Mouse (Mus musculus) brain, embryonic 14.5 days (tissue): ENCODE measurements around the gene Bms1. TPM values are rescaled to one million over a fixed set of nuclear protein-coding genes. Genes with fewer than 3 reads are reported as not detected.
A peak's percentile ranks its signal among the peaks of the same experiment; 100 is the strongest.

ENCODE experiments used
- DNase-seq: peaks from one replicate; pipeline ENCODE4 v3.0.0-alpha.2; 2011; ENCODE audit warnings: low read depth
- CTCF ChIP-seq: fragments of 200-500 bp; IDR thresholded peaks from 2 replicates; pipeline ENCODE4 v1.5.1; 2012; ENCODE audit warnings: inconsistent platforms, mild to moderate bottlenecking, moderate library complexity, borderline replicate concordance; ENCODE audit not compliant: insufficient read depth, insufficient read length; ENCODE audit errors: extremely low read depth
- POLR2A ChIP-seq: fragments of 200-500 bp; IDR thresholded peaks from 2 replicates; pipeline ENCODE4 v1.6.1; 2012; ENCODE audit warnings: mild to moderate bottlenecking, inconsistent platforms, borderline replicate concordance; ENCODE audit not compliant: poor library complexity, insufficient read depth, insufficient read length, severe bottlenecking; ENCODE audit errors: extremely low read depth
- polyA plus RNA-seq: library from polyadenylated mRNA; depleted of rRNA; stranded (reverse); fragments of >200 nt; gene quantifications from 2 replicates; pipeline ENCODE4 v1.2.3, GENCODE M21; 2012; rRNA removed

Gene Bms1
- polyA plus RNA-seq, 1 experiment, result 21.2 TPM

- no peak for DNase-seq
- TF ChIP-seq CTCF (no peak), POLR2A (no peak)
Observed at GRCm38 (mm10) chr6:118348186-118348585, 71.1 kb downstream of the Bms1 start.

- TF ChIP-seq CTCF (no peak), POLR2A (no peak)
- no peak for DNase-seq
Observed at GRCm38 (mm10) chr6:118347291-118347690, 72.0 kb downstream of the Bms1 start.

- no peak for DNase-seq
- TF ChIP-seq POLR2A (no peak), CTCF (no peak)
Observed at GRCm38 (mm10) chr6:118341861-118342485, 77.3 kb downstream of the Bms1 start.

GRCm38 (mm10) chr6:118337660-118338059 lies 81.6 kb downstream of the Bms1 start:
- TF ChIP-seq POLR2A (no peak), CTCF (no peak)
- DNase-seq, result no peak

GRCm38 (mm10) chr6:118336541-118337480 lies 82.5 kb downstream of the Bms1 start:
- DNase-seq, result peak; percentile 79
- TF ChIP-seq POLR2A (no peak), CTCF (no peak)

- no peak for TF ChIP-seq CTCF
- no peak for TF ChIP-seq POLR2A
- peak; percentile 56 for DNase-seq
Observed at GRCm38 (mm10) chr6:118335934-118336450, 83.3 kb downstream of the Bms1 start.

- TF ChIP-seq POLR2A (no peak), CTCF (no peak)
Observed at GRCm38 (mm10) chr6:118333861-118334260, 85.4 kb downstream of the Bms1 start.

More at GRCm38 (mm10) chr6:118333861-118334260, 85.4 kb downstream of the Bms1 start:
- no peak for DNase-seq

Other genes with a start within 250 kb of the Bms1 start
- gene Ret, start 221.8 kb downstream of the Bms1 start, polyA plus RNA-seq, result 4.3 and 11.9 TPM in 2 replicates
- gene Zfp248, start 36.1 kb upstream of the Bms1 start, polyA plus RNA-seq, result 6.0 and 9.3 TPM in 2 replicates
- gene Zfp9, start 59.8 kb upstream of the Bms1 start, polyA plus RNA-seq, result 14.6 and 19.4 TPM in 2 replicates
- gene Ankrd26, start 142.8 kb upstream of the Bms1 start, polyA plus RNA-seq, result 10.5 and 11.3 TPM in 2 replicates